Mouse (Mus musculus): Measurements from ENCODE around the gene Ak9. TPM values are rescaled to one million over a fixed set of nuclear protein-coding genes. Genes with fewer than 3 reads are reported as not detected.

Ak9 gene
- total and polyA plus RNA-seq, 2 experiments from 2014 or later, result 0.34 to 0.48 TPM

GRCm38 (mm10) chr10:41280177-41280576, 23.6 kb upstream of the Ak9 start:
- Histone ChIP-seq H3K27ac (ENCODE audit: low read depth, low read length) (no peak overlapping the region), H3K4me2 (ENCODE audit: low read depth) (no peak overlapping the region), H3K27me3 (ENCODE audit: insufficient read depth, low read length) (no peaks in the 10 kb centered on the region), H3K9ac (no peak overlapping the region), H3K36me3 (ENCODE audit: insufficient read depth) (peaks cover 11% of the 10 kb centered on the region; the same call in 1 of the 2 replicates), H3K9me3 (ENCODE audit: low read length) (no peaks in the 10 kb centered on the region), H3K4me3 (ENCODE audit: low read depth, low read length) (no peak overlapping the region), H3K4me1 (ENCODE audit: insufficient read depth) (no peaks in the 10 kb centered on the region)
- 61% methylated on average over 6 of the region's 6 CpGs for WGBS
- ATAC-seq (no peak), DNase-seq (no peak)
- TF ChIP-seq CTCF (IDR thresholded peaks at IDR 0.05; ENCODE audit: low read depth), result no peak

DNA sequence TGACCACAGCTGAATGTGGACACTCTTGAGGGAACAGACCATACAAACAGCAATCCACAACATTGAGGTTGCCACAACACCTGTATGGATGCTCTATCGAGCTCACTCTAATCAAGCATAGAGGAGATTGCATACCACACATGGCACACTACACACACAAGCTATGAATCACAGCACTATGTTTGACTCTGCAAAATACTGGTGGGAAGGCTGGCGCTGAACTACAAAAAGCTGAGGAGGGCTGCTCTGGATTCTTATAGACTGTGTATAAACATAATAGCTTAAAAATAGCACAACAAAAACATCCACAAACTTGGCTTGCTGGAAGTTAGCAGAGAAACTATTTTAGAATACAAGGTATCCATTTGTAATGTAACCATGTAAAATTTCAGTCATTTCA, 23.0 kb upstream of the Ak9 start:
- no peak overlapping the region for H3K4me2 ChIP-seq (ENCODE audit: low read depth)
- ATAC-seq (no peak), DNase-seq (no peak)
- peaks cover 11% of the 10 kb centered on the region; the same call in 1 of the 2 replicates for H3K36me3 ChIP-seq (ENCODE audit: insufficient read depth)
- H3K4me3 ChIP-seq (ENCODE audit: low read depth, low read length), result no peak overlapping the region
- no peak overlapping the region for H3K27ac ChIP-seq (ENCODE audit: low read depth, low read length)
- no peak for TF ChIP-seq CTCF (IDR thresholded peaks at IDR 0.05; ENCODE audit: low read depth)
- H3K9ac ChIP-seq, result no peak overlapping the region
- 84% methylated on average over 2 of the region's 2 CpGs for WGBS
- no peaks in the 10 kb centered on the region for H3K27me3 ChIP-seq (ENCODE audit: insufficient read depth, low read length)
- H3K9me3 ChIP-seq (ENCODE audit: low read length), result no peaks in the 10 kb centered on the region
- H3K4me1 ChIP-seq (ENCODE audit: insufficient read depth), result no peaks in the 10 kb centered on the region

DNA sequence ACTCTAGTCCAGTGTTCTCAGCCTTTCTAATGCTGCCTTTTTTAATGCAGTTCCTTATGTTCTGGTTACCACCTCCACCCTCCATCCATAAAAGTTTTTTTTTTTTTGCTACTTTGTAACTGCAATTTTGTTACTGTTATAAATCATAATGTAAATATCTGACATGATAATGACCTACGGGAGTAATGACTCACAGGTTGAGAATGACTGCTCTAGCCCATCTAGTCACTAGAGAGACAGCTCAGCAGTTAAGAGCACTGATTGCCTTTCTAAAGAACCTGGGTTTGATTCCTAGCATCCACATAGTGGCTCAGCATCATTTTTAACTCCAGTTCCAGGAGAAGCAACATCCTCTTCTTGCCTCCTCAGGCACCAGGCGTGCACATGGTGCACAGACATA, 21.7 kb upstream of the Ak9 start:
- Histone ChIP-seq H3K4me2 (ENCODE audit: low read depth) (no peak overlapping the region), H3K36me3 (ENCODE audit: insufficient read depth) (peaks cover 6% of the 10 kb centered on the region; the same call in 1 of the 2 replicates), H3K27ac (ENCODE audit: low read depth, low read length) (no peak overlapping the region), H3K9ac (no peak overlapping the region), H3K9me3 (ENCODE audit: low read length) (no peaks in the 10 kb centered on the region), H3K4me1 (ENCODE audit: insufficient read depth) (no peaks in the 10 kb centered on the region), H3K27me3 (ENCODE audit: insufficient read depth, low read length) (no peaks in the 10 kb centered on the region), H3K4me3 (ENCODE audit: low read depth, low read length) (no peak overlapping the region)
- WGBS, result 93% methylated on average over 2 of the region's 2 CpGs
- DNase-seq (no peak), ATAC-seq (no peak)
- no peak for TF ChIP-seq CTCF (IDR thresholded peaks at IDR 0.05; ENCODE audit: low read depth)

DNA sequence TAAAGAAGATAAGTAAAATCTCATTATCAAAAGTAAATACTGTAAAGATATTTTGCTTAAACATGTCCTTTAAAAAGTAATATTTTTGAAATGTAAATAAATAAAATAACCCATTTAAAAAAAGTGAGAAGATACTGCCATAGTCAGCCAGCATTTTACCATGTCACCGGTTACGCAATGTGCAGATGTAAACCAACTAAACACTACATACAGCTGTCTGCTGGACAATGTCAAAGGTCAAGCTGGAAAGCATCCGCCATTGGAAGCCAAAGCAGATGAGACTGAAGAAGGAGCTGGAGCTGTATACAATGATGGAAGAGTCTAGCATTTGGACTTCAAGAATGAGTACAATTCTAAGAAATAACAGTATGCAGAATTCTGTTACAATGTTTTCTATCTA, 16.2 kb upstream of the Ak9 start:
- Histone ChIP-seq H3K4me3 (ENCODE audit: low read depth, low read length) (no peak overlapping the region), H3K27me3 (ENCODE audit: insufficient read depth, low read length) (no peaks in the 10 kb centered on the region), H3K36me3 (ENCODE audit: insufficient read depth) (peaks cover 5% of the 10 kb centered on the region; the same call in 1 of the 2 replicates), H3K9ac (no peak overlapping the region), H3K27ac (ENCODE audit: low read depth, low read length) (no peak overlapping the region), H3K4me1 (ENCODE audit: insufficient read depth) (no peaks in the 10 kb centered on the region), H3K9me3 (ENCODE audit: low read length) (no peaks in the 10 kb centered on the region), H3K4me2 (ENCODE audit: low read depth) (no peak overlapping the region)
- TF ChIP-seq CTCF (IDR thresholded peaks at IDR 0.05; ENCODE audit: low read depth), result no peak
- ATAC-seq, result no peak
- DNase-seq, result no peak
- 95% methylated on average over 3 of the region's 3 CpGs for WGBS

GRCm38 (mm10) chr10:41288074-41288473, 15.7 kb upstream of the Ak9 start:
- Histone ChIP-seq H3K9ac (no peak overlapping the region), H3K27ac (ENCODE audit: low read depth, low read length) (no peak overlapping the region), H3K9me3 (ENCODE audit: low read length) (no peaks in the 10 kb centered on the region), H3K27me3 (ENCODE audit: insufficient read depth, low read length) (no peaks in the 10 kb centered on the region), H3K4me3 (ENCODE audit: low read depth, low read length) (no peak overlapping the region), H3K4me1 (ENCODE audit: insufficient read depth) (no peaks in the 10 kb centered on the region), H3K36me3 (ENCODE audit: insufficient read depth) (peaks cover 5% of the 10 kb centered on the region; the same call in 1 of the 2 replicates), H3K4me2 (ENCODE audit: low read depth) (no peak overlapping the region)
- DNase-seq, result no peak
- WGBS, result 44% methylated on average over 1 of the region's 1 CpGs
- no peak for ATAC-seq
- TF ChIP-seq CTCF (IDR thresholded peaks at IDR 0.05; ENCODE audit: low read depth), result no peak

- no peaks in the 10 kb centered on the region for H3K9me3 ChIP-seq (ENCODE audit: low read length)
- 0 out of 2 replicates have a peak, but pooled peaks cover 5% of the 10 kb centered on the region for H3K36me3 ChIP-seq (ENCODE audit: insufficient read depth)
- DNase-seq, result peak; percentile 94
- TF ChIP-seq CTCF (IDR thresholded peaks at IDR 0.05; ENCODE audit: low read depth), result peak; percentile 93
- peak; percentile 96 for ATAC-seq
- no peak overlapping the region for H3K27ac ChIP-seq (ENCODE audit: low read depth, low read length)
- no peaks in the 10 kb centered on the region for H3K27me3 ChIP-seq (ENCODE audit: insufficient read depth, low read length)
- 0 out of 2 replicates have a peak overlapping the region, but pooled peaks have one; percentile 26 for H3K9ac ChIP-seq
- H3K4me2 ChIP-seq (ENCODE audit: low read depth), result no peak overlapping the region
- no peak overlapping the region for H3K4me3 ChIP-seq (ENCODE audit: low read depth, low read length)
- 30% methylated on average over 16 of the region's 16 CpGs for WGBS
- H3K4me1 ChIP-seq (ENCODE audit: insufficient read depth), result no peaks in the 10 kb centered on the region
These were observed 14.9 kb upstream of the Ak9 start for GRCm38 (mm10) chr10:41288771-41289415.

GRCm38 (mm10) chr10:41291021-41291420, 12.8 kb upstream of the Ak9 start:
- Histone ChIP-seq H3K9me3 (ENCODE audit: low read length) (no peaks in the 10 kb centered on the region), H3K4me3 (ENCODE audit: low read depth, low read length) (no peak overlapping the region), H3K9ac (no peak overlapping the region), H3K27ac (ENCODE audit: low read depth, low read length) (no peak overlapping the region), H3K4me1 (ENCODE audit: insufficient read depth) (no peaks in the 10 kb centered on the region), H3K27me3 (ENCODE audit: insufficient read depth, low read length) (no peaks in the 10 kb centered on the region), H3K36me3 (ENCODE audit: insufficient read depth) (no peaks in the 10 kb centered on the region), H3K4me2 (ENCODE audit: low read depth) (no peak overlapping the region)
- WGBS, result 79% methylated on average over 2 of the region's 2 CpGs
- ATAC-seq, result no peak
- no peak for DNase-seq
- TF ChIP-seq CTCF (IDR thresholded peaks at IDR 0.05; ENCODE audit: low read depth), result no peak

Measured in forebrain, postnatal 0 days (tissue).